Mouse (Mus musculus) bone marrow, adult 2 months (tissue): ENCODE data around the gene Slc35f3.

ENCODE experiments used
- CTCF ChIP-seq: fragments of 200-500 bp; IDR thresholded peaks from 2 replicates; pipeline ENCODE4 v1.5.1; 2011; ENCODE audit warnings: low read length, control low read depth; ENCODE audit not compliant: control insufficient read depth, insufficient read depth
- POLR2A ChIP-seq: fragments of 200-500 bp; IDR thresholded peaks from 2 replicates; pipeline ENCODE4 v1.6.1; 2011; ENCODE audit warnings: low read depth, mild to moderate bottlenecking, control low read depth, low read length, borderline replicate concordance; ENCODE audit not compliant: control insufficient read depth

DNA sequence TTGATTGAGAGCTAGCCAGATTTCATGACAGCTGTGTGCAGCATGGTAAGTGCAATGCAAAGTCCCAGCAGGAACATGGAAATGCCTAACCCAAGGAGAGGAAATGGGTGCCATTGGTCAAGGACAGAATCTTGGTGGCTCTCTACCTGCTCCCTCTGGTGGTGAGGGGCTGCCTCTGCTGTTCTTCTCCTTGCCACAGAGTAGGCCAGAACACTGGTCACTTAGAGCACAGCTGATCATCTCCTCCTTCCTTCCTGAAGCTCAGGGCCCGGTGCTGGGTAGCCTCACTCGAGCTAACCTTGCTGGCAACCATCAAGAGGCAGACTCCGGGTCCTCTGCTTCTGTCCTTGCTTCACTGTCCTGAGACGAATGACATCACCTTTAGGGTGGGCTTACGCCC is 84.4 kb downstream of the Slc35f3 start:
- TF ChIP-seq CTCF (peak; percentile 45; the same call in 1 of the 2 replicates), POLR2A (no peak)
